14 mouse cellular contexts compared by ENCODE assay signal in the genomic region with DNA sequence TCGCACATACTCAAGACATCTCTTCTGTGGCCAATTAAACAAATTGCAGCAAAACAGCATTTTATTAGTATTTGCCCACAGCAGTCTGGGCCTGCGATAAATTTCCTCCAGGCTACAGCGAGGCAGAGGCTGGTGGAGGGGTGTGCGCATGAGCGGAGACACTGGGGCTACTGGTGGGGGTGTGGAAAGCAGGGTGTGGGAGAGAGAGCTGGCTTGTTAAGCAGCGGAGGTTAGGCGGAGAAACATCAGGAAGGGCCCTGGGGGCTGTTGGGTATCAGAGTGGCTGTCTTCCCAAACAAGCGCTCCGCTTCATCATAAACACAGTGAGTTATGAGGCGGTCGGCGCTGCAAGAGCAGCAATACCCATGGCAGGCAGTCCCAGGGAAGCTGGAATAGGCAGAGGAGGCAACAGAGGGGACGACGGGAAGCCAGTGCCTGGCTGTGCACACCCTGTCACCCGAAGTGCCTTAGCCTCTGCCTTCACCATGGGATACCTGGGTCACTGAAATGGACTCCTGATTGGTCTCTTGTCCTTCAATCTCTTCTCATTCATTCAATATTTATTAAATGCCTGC.
DNase-seq lines count a peak whose midpoint lies in the region; ATAC-seq lines count a peak whose summit lies in the region.
"Had no signal": no experiment of that assay in that cellular context is flagged by ENCODE, and none has a peak within 500 bp of the region (broad histone marks: within the 10 kb centered on the region; RNA-seq: fewer than 3 reads in every experiment).

No protein-coding gene starts in this region.

- no peaks in the 10 kb centered on the region; the same call in 1 of the 2 replicates for H3K4me1 ChIP-seq in midbrain, embryonic 11.5 days (ENCODE audit: control insufficient read depth, insufficient read depth, low read length)
- H3K4me1 ChIP-seq in midbrain, embryonic 10.5 days = peaks cover 11% of the 10 kb centered on the region
- H3K4me1 ChIP-seq in intestine, embryonic 16.5 days (ENCODE audit: control insufficient read depth, insufficient read depth, low read length) = no peaks in the 10 kb centered on the region
- peaks cover 19% of the 10 kb centered on the region for H3K4me1 ChIP-seq in neural tube, embryonic 13.5 days (replicated peaks)
- H3K4me1 ChIP-seq in liver, embryonic 11.5 days (replicated peaks; ENCODE audit: control insufficient read depth, insufficient read depth, low read length) = peaks cover 2% of the 10 kb centered on the region; the same call in 1 of the 2 replicates

- H3K4me2 ChIP-seq in midbrain, embryonic 11.5 days = no peak overlapping the region
- peak overlapping the region; percentile 14; the same call in 1 of the 2 replicates for H3K4me2 ChIP-seq in intestine, embryonic 16.5 days (ENCODE audit: low read depth, low read length)
- H3K4me2 ChIP-seq in neural tube, embryonic 13.5 days = peak overlapping the region; percentile 44
- no peak overlapping the region for H3K4me2 ChIP-seq in liver, embryonic 11.5 days
- H3K4me2 ChIP-seq: embryonic facial prominence, embryonic 12.5 days; liver, embryonic 15.5 days had no signal

- no peak for ATAC-seq in midbrain, embryonic 11.5 days (ENCODE audit: low FRiP score)
- no peak for ATAC-seq in intestine, embryonic 16.5 days
- peak; percentile 83 for ATAC-seq in neural tube, embryonic 13.5 days (ENCODE audit: low read depth)
- ATAC-seq in liver, embryonic 11.5 days (replicated peaks; ENCODE audit: low FRiP score) = no peak

- H3K9me3 ChIP-seq in midbrain, embryonic 11.5 days (ENCODE audit: control insufficient read depth, low read length) = no peaks in the 10 kb centered on the region
- no peaks in the 10 kb centered on the region for H3K9me3 ChIP-seq in midbrain, embryonic 10.5 days (replicated peaks)
- H3K9me3 ChIP-seq in intestine, embryonic 16.5 days (ENCODE audit: control insufficient read depth, low read length) = no peaks in the 10 kb centered on the region
- H3K9me3 ChIP-seq in neural tube, embryonic 13.5 days = no peaks in the 10 kb centered on the region
- no peaks in the 10 kb centered on the region for H3K9me3 ChIP-seq in liver, embryonic 11.5 days (ENCODE audit: control insufficient read depth, low read length)
- H3K9me3 ChIP-seq: embryonic facial prominence, embryonic 12.5 days; liver, embryonic 15.5 days had no signal

- DNase-seq in adrenal gland, postnatal 14 days = peak; percentile 9
- no peak for DNase-seq in adrenal gland, adult 18-20 months (ENCODE audit: low spot score in 2 of 2)
- DNase-seq in midbrain, embryonic 11.5 days (ENCODE audit: low spot score, missing footprints) = peak; percentile 77
- DNase-seq in midbrain, embryonic 10.5 days (ENCODE audit: low spot score) = no peak
- DNase-seq in liver, embryonic 11.5 days (ENCODE audit: low spot score) = no peak
- DNase-seq in layer of hippocampus, postnatal 10 days (ENCODE audit: low spot score in 2 of 2) = no peak
- DNase-seq: adrenal gland, adult 8-10 months; cerebellum, adult 18-20 months; heart, postnatal 14 days; thymus, postnatal 36 days had no signal

- no peak overlapping the region for H3K4me3 ChIP-seq in midbrain, embryonic 11.5 days (ENCODE audit: low read depth, low read length)
- no peak overlapping the region for H3K4me3 ChIP-seq in midbrain, embryonic 10.5 days
- H3K4me3 ChIP-seq in intestine, embryonic 16.5 days (ENCODE audit: low read length) = no peak overlapping the region
- H3K4me3 ChIP-seq in neural tube, embryonic 13.5 days = peak overlapping the region; percentile 9; the same call in 1 of the 2 replicates
- no peak overlapping the region for H3K4me3 ChIP-seq in liver, embryonic 11.5 days (ENCODE audit: low read depth, low read length)
- H3K4me3 ChIP-seq: embryonic facial prominence, embryonic 12.5 days; liver, embryonic 15.5 days had no signal

- H3K27me3 ChIP-seq in midbrain, embryonic 11.5 days (ENCODE audit: control insufficient read depth, insufficient read depth, low read length) = no peaks in the 10 kb centered on the region
- H3K27me3 ChIP-seq in midbrain, embryonic 10.5 days (ENCODE audit: low read depth, poor library complexity, severe bottlenecking) = peaks cover 40% of the 10 kb centered on the region
- H3K27me3 ChIP-seq in intestine, embryonic 16.5 days (replicated peaks; ENCODE audit: control insufficient read depth, insufficient read depth, low read length) = no peaks in the 10 kb centered on the region
- peaks cover 71% of the 10 kb centered on the region for H3K27me3 ChIP-seq in neural tube, embryonic 13.5 days
- H3K27me3 ChIP-seq in liver, embryonic 11.5 days (replicated peaks; ENCODE audit: control insufficient read depth, insufficient read depth, low read length) = peaks cover 4% of the 10 kb centered on the region; the same call in 1 of the 2 replicates

- H3K9ac ChIP-seq in midbrain, embryonic 11.5 days (ENCODE audit: low read length) = no peak overlapping the region
- H3K9ac ChIP-seq in intestine, embryonic 16.5 days (ENCODE audit: low read depth, low read length) = no peak overlapping the region
- peak overlapping the region; percentile 47 for H3K9ac ChIP-seq in neural tube, embryonic 13.5 days
- H3K9ac ChIP-seq in liver, embryonic 11.5 days (ENCODE audit: low read depth, low read length) = no peak overlapping the region
- H3K9ac ChIP-seq: embryonic facial prominence, embryonic 12.5 days; liver, embryonic 15.5 days had no signal

- H3K27ac ChIP-seq in midbrain, embryonic 11.5 days (ENCODE audit: low read depth, low read length) = no peak overlapping the region
- H3K27ac ChIP-seq in midbrain, embryonic 10.5 days (replicated peaks) = no peak overlapping the region
- no peak overlapping the region for H3K27ac ChIP-seq in intestine, embryonic 16.5 days (ENCODE audit: low read length)
- H3K27ac ChIP-seq in neural tube, embryonic 13.5 days (replicated peaks) = peak overlapping the region; percentile 68
- H3K27ac ChIP-seq in liver, embryonic 11.5 days (ENCODE audit: low read depth, low read length) = no peak overlapping the region
- H3K27ac ChIP-seq: embryonic facial prominence, embryonic 12.5 days; liver, embryonic 15.5 days had no signal

- no peaks in the 10 kb centered on the region for H3K36me3 ChIP-seq in midbrain, embryonic 11.5 days (ENCODE audit: control insufficient read depth, insufficient read depth, low read length)
- no peaks in the 10 kb centered on the region for H3K36me3 ChIP-seq in midbrain, embryonic 10.5 days
- no peaks in the 10 kb centered on the region for H3K36me3 ChIP-seq in intestine, embryonic 16.5 days (ENCODE audit: control insufficient read depth, insufficient read depth, low read length)
- no peaks in the 10 kb centered on the region for H3K36me3 ChIP-seq in neural tube, embryonic 13.5 days
- H3K36me3 ChIP-seq in liver, embryonic 11.5 days (ENCODE audit: control insufficient read depth, insufficient read depth, low read length) = no peaks in the 10 kb centered on the region
- H3K36me3 ChIP-seq: embryonic facial prominence, embryonic 12.5 days; liver, embryonic 15.5 days had no signal

- WGBS in midbrain, embryonic 11.5 days = 75% methylated on average over 15 of the region's 15 CpGs
- WGBS in midbrain, embryonic 10.5 days = 65% methylated on average over 15 of the region's 15 CpGs
- WGBS in intestine, embryonic 16.5 days = 39% methylated on average over 15 of the region's 15 CpGs
- WGBS in neural tube, embryonic 13.5 days = 15% methylated on average over 15 of the region's 15 CpGs
- WGBS in liver, embryonic 11.5 days = 65% methylated on average over 15 of the region's 15 CpGs

Comparison
In these comparisons a context has a peak if more than half of its experiments do, and no peak if none do; other contexts are left out.
1. DNase-seq: peak in adrenal gland, postnatal 14 days (single experiment) and midbrain, embryonic 11.5 days (single experiment); none in adrenal gland, adult 18-20 months (0 of 2), midbrain, embryonic 10.5 days (single experiment), liver, embryonic 11.5 days (single experiment) and layer of hippocampus, postnatal 10 days (0 of 2).
2. H3K4me2 ChIP-seq: peak in intestine, embryonic 16.5 days (single experiment) and neural tube, embryonic 13.5 days (single experiment); none in midbrain, embryonic 11.5 days (single experiment) and liver, embryonic 11.5 days (single experiment).